Mouse (Mus musculus) CH12F3 (cell line): ENCODE results near the gene Crls1.

Source experiments
- in situ Hi-C: fragments of 300-500 bp; cut with MboI; formaldehyde crosslinking; loops from 2 replicates; pipeline ENCODE4 v1.14.3; 2020; ENCODE audit warnings: low sequenced_read_pairs

Crls1 gene

GRCm38 (mm10) chr2:132846407-132847358 is at the start of gene Crls1:
Crls1 (plus strand) TSS chr2:132846666.
- in situ Hi-C loops: no loop called here

DNA sequence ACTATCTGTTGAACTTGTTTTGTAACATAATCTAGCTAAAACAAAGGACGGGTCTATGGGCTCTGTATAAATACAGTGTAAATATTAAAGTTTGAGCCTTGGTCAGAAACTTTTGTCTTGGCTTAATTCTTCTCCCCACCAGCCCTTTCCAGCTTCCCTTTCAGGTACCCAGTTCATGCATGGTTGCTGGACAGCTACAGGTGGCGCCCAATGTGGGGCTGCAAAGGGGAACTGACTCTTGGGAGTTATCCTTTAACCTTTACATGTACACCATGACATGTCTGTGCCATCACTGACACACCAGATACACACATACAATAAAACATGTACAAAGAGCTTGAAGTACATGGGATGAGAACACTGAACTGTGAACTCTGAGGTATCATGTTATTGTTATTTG is 43.5 kb upstream of the Crls1 start:
- in situ Hi-C loops: no loop called here

- in situ Hi-C loops: no loop called here
Observed at GRCm38 (mm10) chr2:132815608-132816314, 30.7 kb upstream of the Crls1 start, which contains the start of the genes Trmt6 and Mcm8. Trmt6 (minus strand) TSS chr2:132816055. Mcm8 (plus strand) TSS chr2:132816141.

DNA sequence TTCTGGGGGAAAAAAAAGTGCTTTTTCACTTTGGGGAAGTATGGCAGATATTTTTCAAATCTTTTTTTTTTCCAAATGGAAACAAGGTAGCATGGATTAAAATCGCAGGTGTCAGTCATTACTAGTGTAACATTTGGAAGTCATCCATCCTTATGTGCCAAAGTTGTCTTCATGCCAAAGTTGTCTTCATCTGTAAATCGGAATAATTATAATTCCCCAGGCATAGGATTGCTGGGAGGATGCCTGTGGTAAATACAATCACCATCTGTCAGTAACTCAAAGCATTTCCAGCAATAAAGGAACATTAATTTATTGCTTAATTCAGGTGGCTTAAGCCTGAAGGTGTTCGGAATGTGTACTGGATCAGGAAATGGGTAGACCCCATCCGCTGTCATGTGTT is 5.4 kb upstream of the Crls1 start:
- in situ Hi-C loops: no loop called here

- in situ Hi-C loops: no loop called here
Observed at GRCm38 (mm10) chr2:132847581-132847980, 1.1 kb downstream of the Crls1 start.

- in situ Hi-C loops: no loop called here
Observed at GRCm38 (mm10) chr2:132848361-132848760, 1.9 kb downstream of the Crls1 start.

GRCm38 (mm10) chr2:132849141-132849540 is 2.7 kb downstream of the Crls1 start:
- in situ Hi-C loops: no loop called here

- in situ Hi-C loops: no loop called here
Observed at GRCm38 (mm10) chr2:132853051-132853450, 6.6 kb downstream of the Crls1 start.

- in situ Hi-C loops: no loop called here
Observed at GRCm38 (mm10) chr2:132856333-132856732, 9.9 kb downstream of the Crls1 start.

GRCm38 (mm10) chr2:132860435-132860834 is 14.0 kb downstream of the Crls1 start:
- in situ Hi-C loops: no loop called here

DNA sequence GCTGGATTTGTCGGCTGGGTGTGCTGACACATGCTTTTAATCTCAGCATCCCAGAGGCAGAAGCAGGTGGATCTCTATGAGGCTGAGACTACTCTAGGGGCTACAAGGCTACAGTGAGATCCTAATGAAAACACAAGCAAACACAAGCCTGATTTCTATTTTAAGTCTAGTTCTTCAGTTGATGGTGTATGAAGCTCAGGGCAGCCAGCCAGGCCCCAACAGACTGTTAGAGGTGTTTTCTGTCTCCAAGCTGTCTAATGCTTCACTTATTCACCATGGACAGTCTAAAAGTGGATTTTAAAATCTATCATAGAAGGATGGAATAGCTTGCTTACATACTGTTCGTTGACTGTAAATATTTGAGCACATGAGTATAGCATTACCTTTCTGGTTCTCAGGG is 15.0 kb downstream of the Crls1 start:
- in situ Hi-C loops: no loop called here

DNA sequence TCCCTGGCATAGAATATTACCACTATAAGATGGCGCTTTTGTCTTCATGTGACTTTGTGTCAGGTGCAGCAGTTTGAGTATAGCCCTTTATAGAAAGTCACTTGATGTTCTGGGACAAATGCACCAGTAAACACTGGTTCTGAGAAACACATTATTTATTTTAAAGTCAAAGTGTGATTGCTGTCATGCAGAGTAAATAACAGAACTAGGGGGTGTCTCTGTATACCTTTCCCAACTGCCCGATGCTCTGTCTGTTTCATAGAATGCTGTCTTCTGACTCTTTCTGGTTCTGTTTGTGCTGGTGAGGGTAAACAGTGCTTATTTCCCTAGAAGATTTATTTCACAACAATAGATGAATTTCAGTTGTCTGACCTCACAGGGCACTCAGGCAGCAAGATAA is 16.9 kb downstream of the Crls1 start:
- in situ Hi-C loops: no loop called here

- in situ Hi-C loops: no loop called here
Observed at GRCm38 (mm10) chr2:132867521-132867920, 21.1 kb downstream of the Crls1 start.

DNA sequence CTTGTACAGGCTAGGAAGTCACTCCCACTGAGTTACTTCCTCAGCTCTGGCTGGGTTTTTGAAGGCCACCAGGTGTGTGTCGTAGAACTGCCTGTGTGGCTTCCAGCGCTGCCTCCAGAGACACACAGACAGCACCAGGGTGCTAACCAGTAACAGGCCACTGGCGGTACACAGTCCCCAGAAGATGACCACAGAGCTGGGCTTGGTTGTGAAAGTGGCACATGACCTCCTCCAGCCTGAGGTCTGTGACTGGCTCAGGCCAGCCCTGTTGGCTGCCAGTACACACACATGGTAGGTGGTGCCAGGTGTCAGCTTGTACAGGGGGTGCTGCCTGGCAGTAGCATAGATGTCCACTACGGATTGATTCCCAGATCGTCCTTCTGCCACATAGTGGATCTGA is 23.2 kb downstream of the Crls1 start:
- in situ Hi-C loops: no loop called here

DNA sequence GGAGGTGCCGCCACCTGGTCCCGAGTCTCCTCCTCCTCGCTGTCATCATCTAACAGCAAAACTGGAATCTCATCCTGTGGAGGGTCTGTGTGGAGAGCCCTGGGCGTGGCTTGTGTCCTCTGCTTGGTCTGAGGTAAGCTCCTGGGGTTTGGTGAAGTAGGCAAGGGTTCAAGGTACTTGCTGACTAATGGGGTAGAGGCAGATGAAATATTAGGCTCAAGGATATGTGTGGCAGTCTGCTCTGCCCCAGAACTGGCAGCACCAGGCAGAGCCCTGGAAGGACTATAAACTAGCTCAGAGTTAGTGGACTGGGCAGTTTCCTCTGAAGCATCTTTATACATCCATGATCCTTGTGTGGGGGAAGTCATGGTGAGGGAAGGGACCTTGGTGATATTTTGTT is 23.8 kb downstream of the Crls1 start:
- in situ Hi-C loops: no loop called here

- in situ Hi-C loops: no loop called here
Observed at GRCm38 (mm10) chr2:132871663-132872062, 25.2 kb downstream of the Crls1 start.

- in situ Hi-C loops: no loop called here
Observed at GRCm38 (mm10) chr2:132873657-132874326, 27.3 kb downstream of the Crls1 start.

DNA sequence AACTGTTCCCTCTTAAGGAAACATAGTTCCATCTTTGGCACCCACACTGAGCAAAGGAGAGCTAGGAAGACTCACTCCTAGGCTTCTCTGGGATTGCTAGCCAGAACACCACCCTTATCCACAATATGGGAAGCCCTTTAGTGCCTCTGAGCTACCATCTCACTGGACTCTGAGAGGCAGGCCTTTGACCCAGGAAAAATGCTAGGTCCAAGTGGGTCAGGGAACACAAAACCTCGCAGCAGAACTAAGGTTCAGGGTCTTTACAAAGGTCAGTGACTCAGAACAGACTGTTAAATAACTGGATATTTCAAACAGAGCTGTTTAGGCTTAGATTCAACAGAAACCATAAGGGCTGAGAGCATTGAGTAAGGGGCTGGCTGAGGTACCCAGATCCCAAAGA is 30.5 kb downstream of the Crls1 start:
- in situ Hi-C loops: no loop called here

GRCm38 (mm10) chr2:132879261-132880044 is 33.0 kb downstream of the Crls1 start:
- in situ Hi-C loops: no loop called here

DNA sequence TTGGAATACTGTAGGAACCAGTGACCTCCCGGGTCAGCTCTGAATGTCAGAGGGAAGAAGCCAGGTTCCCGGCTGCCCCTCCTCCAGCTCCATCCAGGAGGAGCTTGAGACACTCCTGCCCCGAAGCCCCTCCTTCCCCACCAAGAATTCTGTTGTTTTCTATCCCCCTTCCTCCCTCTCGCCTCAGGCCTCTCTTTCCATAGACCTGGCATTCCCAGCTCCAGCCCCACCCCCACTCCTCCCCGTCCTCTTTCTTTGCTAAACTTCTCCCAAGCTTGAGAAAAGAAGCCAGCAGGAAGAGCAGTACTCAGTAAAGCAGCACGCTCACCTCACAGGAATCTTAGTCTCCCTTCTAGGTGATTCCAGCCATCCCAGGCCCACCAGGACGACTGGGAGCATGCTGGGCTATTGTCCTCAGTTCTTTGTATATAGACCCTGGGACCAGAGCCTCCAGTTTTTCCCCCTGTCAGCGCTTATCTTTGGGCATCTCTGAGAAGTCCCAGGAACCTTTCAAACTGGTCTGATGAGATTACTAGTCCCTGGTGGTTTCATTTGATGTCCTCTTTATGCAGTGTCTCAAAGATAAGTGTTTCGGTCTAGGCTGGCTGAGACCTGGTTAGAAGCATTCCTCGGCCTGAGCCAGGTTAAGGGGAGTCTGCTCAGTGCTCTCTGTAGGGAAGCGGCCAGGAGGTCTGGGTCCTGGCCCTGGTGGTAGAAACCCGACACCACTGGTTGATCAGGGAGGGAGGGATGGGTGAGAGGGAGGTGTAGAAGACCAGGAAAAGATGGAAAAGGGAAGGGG is 34.6 kb downstream of the Crls1 start, which contains the start of gene Lrrn4:
Gene Lrrn4, minus strand, starts transcription at position 48 of the 802 bp plus-strand sequence.
- in situ Hi-C loops: no loop called here
